Mouse (Mus musculus) embryonic fibroblast, embryonic 13.5 days (primary cell): ENCODE measurements around the gene Aco2.

Experiments used
- CTCF ChIP-seq: IDR thresholded peaks from 2 replicates; pipeline ENCODE4 v1.5.1; 2011; ENCODE audit warnings: mild to moderate bottlenecking, control low read depth, low read length, moderate library complexity, borderline replicate concordance; ENCODE audit not compliant: insufficient read depth
- POLR2A ChIP-seq: IDR thresholded peaks from 2 replicates; pipeline ENCODE4 v1.6.1; 2011; ENCODE audit warnings: low read depth, mild to moderate bottlenecking, control low read depth, low read length, moderate library complexity

DNA sequence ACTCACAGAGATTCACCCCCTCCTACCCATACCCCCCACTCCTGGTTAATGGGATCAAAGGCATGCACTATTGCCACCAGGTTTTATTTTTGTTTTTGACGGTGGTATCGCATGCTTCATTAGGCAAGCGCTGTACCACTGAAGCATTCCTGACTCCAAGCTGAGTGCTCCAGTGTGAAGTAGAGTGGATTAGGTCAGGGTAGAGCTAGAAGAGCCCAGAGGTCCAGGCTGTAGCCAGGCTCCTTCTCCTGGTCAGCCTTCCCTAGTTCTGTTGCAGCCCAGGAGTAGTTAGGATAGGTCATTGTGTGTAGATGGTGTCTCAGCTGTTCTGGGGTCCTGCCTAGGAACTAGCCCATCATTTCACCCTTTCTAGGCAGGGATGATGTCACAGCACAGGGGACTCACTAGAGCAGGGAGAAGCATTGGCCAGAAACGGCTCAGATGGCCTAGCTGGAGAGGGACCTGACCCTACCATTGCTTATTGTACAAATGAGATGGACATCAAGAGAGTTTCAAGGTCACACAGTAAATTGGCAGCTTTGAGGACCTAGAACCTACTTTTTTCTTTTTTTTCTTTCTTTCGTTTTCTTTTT is 27.0 kb upstream of the Aco2 start:
- no peak for TF ChIP-seq CTCF
- TF ChIP-seq POLR2A, result no peak
